Mouse (Mus musculus): ENCODE data around the gene Sfxn5.

- TF ChIP-seq CTCF (IDR thresholded peaks at IDR 0.05; ENCODE audit: control insufficient read depth, insufficient read depth, low read length) (no peak), POLR2A (IDR thresholded peaks at IDR 0.05; ENCODE audit: borderline replicate concordance, control insufficient read depth, low read depth, low read length) (no peak)
Observed at GRCm38 (mm10) chr6:85369181-85369860, 36.1 kb upstream of the Sfxn5 start.

All from bone marrow, adult 2 months (tissue).